32 mouse cellular contexts compared by ENCODE assay signal in the genomic region with DNA sequence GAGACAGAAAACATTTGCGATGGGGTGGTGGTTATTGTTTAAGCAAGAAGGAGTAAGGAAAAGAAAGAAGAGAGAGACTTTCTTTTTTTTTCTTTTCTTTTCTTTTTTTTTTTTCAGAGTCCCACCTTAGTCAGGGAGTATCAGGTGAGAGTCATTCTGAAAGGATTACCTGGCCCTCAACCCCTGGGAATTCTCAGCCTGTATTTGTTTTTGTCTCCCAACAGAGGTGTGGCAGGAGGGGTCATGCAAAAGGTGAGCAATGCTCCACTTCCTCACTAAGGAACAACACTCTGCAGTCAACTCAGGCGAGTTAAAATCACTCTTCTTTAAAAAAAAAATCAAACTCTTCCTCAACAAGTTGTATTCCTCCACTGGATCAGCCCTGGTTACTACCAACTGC.
"Had no signal": no experiment of that assay in that cellular context is flagged by ENCODE, and none has a peak within 500 bp of the region (broad histone marks: within the 10 kb centered on the region; RNA-seq: fewer than 3 reads in every experiment).

No protein-coding gene starts in this region.

- H3K9me3 ChIP-seq: limb, embryonic 10.5 days; limb, embryonic 12.5 days; limb, embryonic 13.5 days; limb, embryonic 15.5 days; liver, embryonic 12.5 days; liver, embryonic 13.5 days; liver, embryonic 15.5 days; lung, embryonic 15.5 days; megakaryocyte, embryonic 14.5 days; midbrain, embryonic 10.5 days; midbrain, embryonic 12.5 days; midbrain, embryonic 13.5 days; midbrain, embryonic 15.5 days had no signal

- H3K4me3 ChIP-seq: left cerebral cortex, adult 2 months; limb, embryonic 10.5 days; limb, embryonic 12.5 days; limb, embryonic 13.5 days; limb, embryonic 15.5 days; liver, embryonic 12.5 days; liver, embryonic 13.5 days; liver, embryonic 15.5 days; lung, embryonic 15.5 days; megakaryocyte, embryonic 14.5 days; midbrain, embryonic 10.5 days; midbrain, embryonic 12.5 days; midbrain, embryonic 13.5 days; midbrain, embryonic 15.5 days; myocyte had no signal

- DNase-seq: left cerebral cortex, postnatal 4 days; liver; liver, embryonic 13.5 days; liver, postnatal 0 days; lung, adult 18-20 months; lung, adult 2 months; lung, embryonic 14.5 days; lung, postnatal 10 days; lung, postnatal 14 days; lung, postnatal 36 days; lung, postnatal 4 days; midbrain, embryonic 14.5 days had no signal

- H3K27me3 ChIP-seq: limb, embryonic 12.5 days; limb, embryonic 13.5 days; limb, embryonic 15.5 days; liver, embryonic 12.5 days; liver, embryonic 13.5 days; liver, embryonic 15.5 days; lung, embryonic 15.5 days; megakaryocyte, embryonic 14.5 days; midbrain, embryonic 12.5 days; midbrain, embryonic 13.5 days; midbrain, embryonic 15.5 days had no signal

- H3K9ac ChIP-seq: limb, embryonic 12.5 days; limb, embryonic 13.5 days; limb, embryonic 15.5 days; liver, embryonic 12.5 days; liver, embryonic 13.5 days; liver, embryonic 14.5 days; liver, embryonic 15.5 days; liver, postnatal 0 days; lung, embryonic 14.5 days; lung, embryonic 15.5 days; midbrain, embryonic 12.5 days; midbrain, embryonic 13.5 days; midbrain, embryonic 15.5 days had no signal

- H3K4me1 ChIP-seq: limb, embryonic 10.5 days; limb, embryonic 12.5 days; limb, embryonic 13.5 days; limb, embryonic 15.5 days; liver, embryonic 12.5 days; liver, embryonic 13.5 days; liver, embryonic 15.5 days; lung, embryonic 15.5 days; midbrain, embryonic 10.5 days; midbrain, embryonic 12.5 days; midbrain, embryonic 13.5 days; midbrain, embryonic 15.5 days had no signal

- H3K27ac ChIP-seq: left cerebral cortex, adult 2 months; limb, embryonic 10.5 days; limb, embryonic 12.5 days; limb, embryonic 13.5 days; limb, embryonic 15.5 days; liver, embryonic 12.5 days; liver, embryonic 13.5 days; liver, embryonic 14.5 days; liver, embryonic 15.5 days; lung, embryonic 15.5 days; macrophage; midbrain, embryonic 10.5 days; midbrain, embryonic 12.5 days; midbrain, embryonic 13.5 days; midbrain, embryonic 15.5 days had no signal

- H3K36me3 ChIP-seq: limb, embryonic 10.5 days; limb, embryonic 12.5 days; limb, embryonic 13.5 days; limb, embryonic 15.5 days; liver, embryonic 12.5 days; liver, embryonic 13.5 days; liver, embryonic 15.5 days; lung, embryonic 15.5 days; midbrain, embryonic 10.5 days; midbrain, embryonic 12.5 days; midbrain, embryonic 13.5 days; midbrain, embryonic 15.5 days had no signal

- H3K4me2 ChIP-seq: limb, embryonic 12.5 days; limb, embryonic 13.5 days; limb, embryonic 15.5 days; liver, embryonic 11.5 days; liver, embryonic 12.5 days; liver, embryonic 13.5 days; liver, embryonic 15.5 days; lung, embryonic 14.5 days; lung, embryonic 15.5 days; midbrain, embryonic 11.5 days; midbrain, embryonic 12.5 days; midbrain, embryonic 13.5 days; midbrain, embryonic 15.5 days had no signal

- ATAC-seq: liver, embryonic 12.5 days; liver, postnatal 0 days; lung, postnatal 0 days; midbrain, embryonic 13.5 days; midbrain, embryonic 15.5 days; midbrain, embryonic 16.5 days had no signal
